Mouse (Mus musculus) cerebellum, adult 2 months (tissue): ENCODE measurements around the gene Nrsn2. TPM values are rescaled to one million over a fixed set of nuclear protein-coding genes. Genes with fewer than 3 reads are reported as not detected.

Experiments
- DNase-seq, 2 experiments: peaks; one replicate each; pipeline ENCODE4 v3.0.0; 2021
- H3K27ac ChIP-seq: fragments of 200-500 bp; 2 replicates; pipeline ENCODE4 v1.5.1; 2012; ENCODE audit warnings: low read length, control low read depth, inconsistent platforms; ENCODE audit not compliant: insufficient read depth
- H3K27me3 ChIP-seq: fragments of 200-500 bp; 2 replicates; pipeline ENCODE4 v1.6.1; 2012; ENCODE audit warnings: inconsistent platforms, mild to moderate bottlenecking, low read length, moderate library complexity; ENCODE audit not compliant: control insufficient read depth, insufficient read depth
- H3K4me1 ChIP-seq: fragments of 200-500 bp; 2 replicates; pipeline ENCODE4 v1.6.1; 2011; ENCODE audit warnings: low read length; ENCODE audit not compliant: control insufficient read depth, insufficient read depth
- H3K4me3 ChIP-seq: fragments of 200-500 bp; replicated peaks from 2 replicates; pipeline ENCODE3; 2011; ENCODE audit warnings: mild to moderate bottlenecking, low read depth, low read length, control low read depth; ENCODE audit not compliant: insufficient read depth
- CTCF ChIP-seq: fragments of 200-500 bp; IDR thresholded peaks from 2 replicates; pipeline ENCODE4 v1.5.1; 2011; ENCODE audit warnings: low read depth, mild to moderate bottlenecking, control low read depth, low read length, moderate library complexity, borderline replicate concordance; ENCODE audit not compliant: insufficient read depth
- POLR2A ChIP-seq: fragments of 200-500 bp; IDR thresholded peaks from 2 replicates; pipeline ENCODE4 v1.6.1; 2011; ENCODE audit warnings: low read length, control low read depth, borderline replicate concordance; ENCODE audit not compliant: insufficient read depth
- WGBS: fragments of 180-500 bp; shearing (Covaris S2); methylation state at CpG from one replicate; pipeline ENCODE4 v1.1.7; 2018; 5-methylcytosine and 5-hydroxymethylcytosine counted together
- polyA plus RNA-seq: library from polyadenylated mRNA; depleted of rRNA; stranded (reverse); fragments of >200 nt; gene quantifications from 2 replicates; pipeline ENCODE4 v1.2.3, GENCODE M21; 2012

Gene Nrsn2
- polyA plus RNA-seq, 1 experiment: 142 TPM

DNA sequence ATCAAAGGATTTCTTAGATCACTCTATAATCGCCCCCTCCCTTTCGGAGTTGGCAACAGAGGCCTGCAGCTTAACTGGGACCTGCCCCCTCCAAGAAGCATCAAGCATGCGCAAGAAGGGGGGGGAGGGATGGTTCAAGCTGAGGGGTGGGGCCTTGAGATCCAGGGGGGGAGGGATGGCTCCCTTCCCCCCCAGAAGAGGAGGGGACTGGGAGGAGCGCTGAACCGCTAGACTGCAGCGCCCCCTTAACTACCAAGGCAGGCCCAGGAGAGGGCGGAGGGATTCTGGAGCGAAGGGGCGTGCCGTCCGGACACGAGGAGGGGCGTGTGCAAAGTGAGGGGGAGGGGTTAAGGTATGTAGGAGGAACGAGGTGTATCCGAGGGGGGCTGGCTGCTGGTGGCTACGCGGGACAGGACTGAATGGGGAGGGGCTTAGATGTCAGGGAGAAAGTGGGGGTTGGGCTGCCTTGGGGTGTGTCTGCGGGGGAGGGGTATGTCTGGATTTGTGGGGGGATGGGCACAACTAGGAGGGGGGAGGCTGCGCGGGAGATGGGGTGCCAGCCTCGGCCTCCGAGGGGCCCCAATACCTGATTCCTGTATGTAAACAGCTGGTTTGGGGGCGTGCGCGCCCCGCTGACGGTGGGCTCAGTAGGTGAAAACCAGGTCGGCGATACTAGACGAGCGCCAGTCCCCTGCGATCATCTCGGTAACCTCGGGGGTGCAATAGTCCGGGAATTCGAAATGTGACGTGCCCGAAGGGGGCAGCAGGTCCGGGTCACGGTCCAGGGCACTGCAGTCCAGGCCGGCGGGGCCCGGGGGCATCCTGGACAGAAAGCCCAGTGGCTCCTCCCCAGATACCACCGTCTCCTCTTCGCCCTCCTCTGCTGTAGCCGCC, 19.9 kb upstream of the Nrsn2 start:
- H3K27me3 ChIP-seq: no peaks in the 10 kb centered on the region
- WGBS: 1% methylated on average over 44 of the region's 46 CpGs

DNA sequence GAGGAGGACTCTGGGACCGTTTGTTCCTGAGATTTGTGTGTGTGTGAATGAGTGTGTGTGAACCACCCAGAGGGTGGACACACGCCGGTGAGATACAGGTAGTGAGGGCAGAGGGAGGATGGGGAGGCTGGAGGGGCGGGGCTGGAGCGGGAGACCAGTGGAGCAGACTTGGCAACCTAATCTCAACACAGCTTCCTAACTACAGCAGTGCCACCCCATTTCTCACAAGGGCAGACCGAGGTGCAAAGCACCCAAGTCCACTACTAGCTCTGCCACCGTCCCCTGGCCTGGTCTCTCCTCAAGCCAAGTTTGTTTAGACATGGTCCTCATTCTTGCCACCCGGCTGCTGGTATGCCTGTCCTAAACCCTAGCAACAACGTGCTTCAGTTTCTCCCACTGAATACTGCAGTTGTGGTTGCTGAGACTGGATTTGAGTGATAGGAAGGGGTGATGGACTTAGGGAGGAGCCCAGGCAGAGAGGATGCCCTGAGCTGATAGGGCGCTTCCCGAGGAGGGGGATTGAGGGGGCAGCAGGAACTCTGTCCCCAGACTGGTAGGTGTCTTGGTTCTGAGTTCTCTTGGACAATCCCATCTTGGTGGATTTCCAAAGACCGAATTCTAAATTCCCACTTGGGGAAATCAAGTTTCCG, 19.0 kb upstream of the Nrsn2 start:
- TF ChIP-seq POLR2A (no peak), CTCF (no peak)
- 32% methylated on average over 13 of the region's 13 CpGs for WGBS
- Histone ChIP-seq H3K27me3 (no peaks in the 10 kb centered on the region), H3K4me1 (0 out of 2 replicates have a peak, but pooled peaks cover 8% of the 10 kb centered on the region), H3K27ac (no peak overlapping the region), H3K4me3 (peak overlapping the region; percentile 78)
- no peak for DNase-seq

More for the DNA sequence above, 19.9 kb upstream of the Nrsn2 start:
- peak; percentile 58 to 65 for DNase-seq
- TF ChIP-seq CTCF: no peak
- no peak for TF ChIP-seq POLR2A
- peak overlapping the region; percentile 78 for H3K4me3 ChIP-seq
- 0 out of 2 replicates have a peak, but pooled peaks cover 8% of the 10 kb centered on the region for H3K4me1 ChIP-seq
- peak overlapping the region; percentile 19; the same call in 1 of the 2 replicates for H3K27ac ChIP-seq

DNA sequence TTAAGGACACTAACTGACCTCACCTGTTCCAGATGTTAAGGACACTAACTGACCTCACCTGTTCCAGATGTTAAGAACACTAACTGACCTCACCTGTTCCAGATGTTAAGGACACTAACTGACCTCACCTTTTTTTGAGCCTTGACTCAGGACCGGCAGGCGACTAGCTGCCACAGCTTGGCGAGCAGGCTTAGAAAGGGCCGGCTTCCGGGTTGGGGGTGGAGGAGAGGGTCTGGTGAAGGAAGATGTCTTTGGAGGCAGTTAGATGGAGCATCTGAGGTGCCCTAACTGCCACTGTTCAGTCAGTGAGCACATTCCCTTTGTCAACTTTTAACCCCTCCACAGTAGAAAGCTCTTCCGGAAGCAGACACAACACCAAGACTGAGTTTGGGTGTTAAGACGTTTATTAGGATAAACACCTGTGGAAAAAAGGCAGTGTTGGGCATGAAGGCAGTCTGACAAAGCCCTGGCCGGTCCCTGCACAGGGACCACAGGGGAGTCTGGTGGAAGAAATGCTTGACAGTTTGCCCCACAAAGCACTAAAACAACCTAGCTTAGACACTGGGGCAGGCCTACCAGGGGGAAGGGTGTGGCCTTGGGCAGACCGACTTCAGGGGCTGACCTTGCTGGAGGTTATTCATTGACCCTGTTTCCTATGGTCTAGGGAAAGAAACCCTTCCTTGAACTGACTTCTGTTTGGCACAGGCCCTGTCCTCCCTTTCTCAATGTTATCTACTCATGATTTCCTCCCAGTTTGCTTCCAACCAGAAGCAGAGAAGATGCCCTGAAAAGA, 17.0 kb upstream of the Nrsn2 start:
- H3K4me1 ChIP-seq: 0 out of 2 replicates have a peak, but pooled peaks cover 8% of the 10 kb centered on the region
- no peak for TF ChIP-seq CTCF
- TF ChIP-seq POLR2A: no peak
- WGBS: 54% methylated on average over 9 of the region's 9 CpGs
- no peaks in the 10 kb centered on the region for H3K27me3 ChIP-seq
- no peak overlapping the region for H3K27ac ChIP-seq
- DNase-seq: no peak
- H3K4me3 ChIP-seq: no peak overlapping the region

DNA sequence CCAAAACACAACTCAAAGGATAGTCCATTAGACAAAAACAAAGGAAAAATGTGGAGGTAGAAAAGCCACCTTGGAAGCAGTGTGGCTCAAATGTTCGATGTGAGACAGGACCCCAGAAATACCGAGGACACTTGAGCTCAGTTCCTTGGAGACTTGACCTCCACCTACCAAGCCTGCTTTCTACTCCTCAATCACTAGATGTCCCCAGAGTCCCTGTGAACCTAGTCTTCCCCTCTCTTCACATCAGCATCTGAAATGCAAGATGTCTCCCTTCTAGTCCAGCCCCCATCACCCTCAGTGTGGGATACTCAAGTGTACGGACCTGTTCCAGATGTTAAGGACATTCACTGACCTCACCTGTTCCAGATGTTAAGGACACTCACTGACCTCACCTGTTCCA, 16.3 kb upstream of the Nrsn2 start:
- 2% methylated on average over 3 of the region's 3 CpGs for WGBS
- H3K27me3 ChIP-seq: no peaks in the 10 kb centered on the region
- peak; percentile 92 for TF ChIP-seq CTCF
- no peak for TF ChIP-seq POLR2A
- H3K4me1 ChIP-seq: 0 out of 2 replicates have a peak, but pooled peaks cover 8% of the 10 kb centered on the region
- H3K4me3 ChIP-seq: no peak overlapping the region
- DNase-seq: peak; percentile 53 to 67
- no peak overlapping the region for H3K27ac ChIP-seq

- Histone ChIP-seq H3K27ac (no peak overlapping the region), H3K4me3 (no peak overlapping the region), H3K4me1 (no peaks in the 10 kb centered on the region), H3K27me3 (no peaks in the 10 kb centered on the region)
- WGBS: 85% methylated on average over 4 of the region's 4 CpGs
- TF ChIP-seq CTCF (no peak), POLR2A (no peak)
- no peak for DNase-seq
Observed at GRCm38 (mm10) chr2:152384191-152384590, 7.8 kb upstream of the Nrsn2 start.

GRCm38 (mm10) chr2:152375652-152376344, 640 bp downstream of the Nrsn2 start:
- Histone ChIP-seq H3K27me3 (no peaks in the 10 kb centered on the region), H3K4me3 (peak overlapping the region; percentile 28), H3K27ac (no peak overlapping the region), H3K4me1 (no peaks in the 10 kb centered on the region)
- peak; percentile 27 to 31 for DNase-seq
- no peak for TF ChIP-seq CTCF
- no peak for TF ChIP-seq POLR2A
- 8% methylated on average over 21 of the region's 21 CpGs for WGBS

DNA sequence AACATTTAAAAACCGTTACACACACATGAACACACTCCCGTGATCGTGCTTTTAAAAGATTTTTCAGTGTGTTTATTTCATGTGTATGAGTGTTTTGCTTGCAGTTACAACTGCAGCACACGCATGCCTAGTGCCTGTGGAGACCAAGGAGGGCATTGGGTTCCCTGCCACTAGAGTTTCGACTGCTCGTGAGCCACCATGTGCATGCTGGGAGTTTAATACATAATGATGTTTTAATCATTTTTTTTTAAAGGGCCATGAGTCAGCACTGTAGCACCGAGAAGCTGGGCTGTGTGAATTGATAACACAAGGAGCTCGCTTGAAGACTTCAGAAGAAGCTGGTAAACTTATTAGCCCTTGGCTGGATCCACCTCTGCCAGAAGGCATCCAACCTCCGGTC, 2.9 kb downstream of the Nrsn2 start:
- WGBS: 79% methylated on average over 9 of the region's 9 CpGs
- Histone ChIP-seq H3K27ac (no peak overlapping the region), H3K4me1 (no peaks in the 10 kb centered on the region), H3K4me3 (no peak overlapping the region), H3K27me3 (no peaks in the 10 kb centered on the region)
- TF ChIP-seq POLR2A: no peak
- TF ChIP-seq CTCF: no peak
- no peak for DNase-seq
